Mouse (Mus musculus): ENCODE data around the gene Slc39a11. TPM values are rescaled to one million over a fixed set of nuclear protein-coding genes. Genes with fewer than 3 reads are reported as not detected.
A peak's percentile ranks its signal among the peaks of the same experiment; 100 is the strongest.

Slc39a11 gene
- polyA plus RNA-seq, 1 experiment from 2014 or later = 30.0 TPM

DNA sequence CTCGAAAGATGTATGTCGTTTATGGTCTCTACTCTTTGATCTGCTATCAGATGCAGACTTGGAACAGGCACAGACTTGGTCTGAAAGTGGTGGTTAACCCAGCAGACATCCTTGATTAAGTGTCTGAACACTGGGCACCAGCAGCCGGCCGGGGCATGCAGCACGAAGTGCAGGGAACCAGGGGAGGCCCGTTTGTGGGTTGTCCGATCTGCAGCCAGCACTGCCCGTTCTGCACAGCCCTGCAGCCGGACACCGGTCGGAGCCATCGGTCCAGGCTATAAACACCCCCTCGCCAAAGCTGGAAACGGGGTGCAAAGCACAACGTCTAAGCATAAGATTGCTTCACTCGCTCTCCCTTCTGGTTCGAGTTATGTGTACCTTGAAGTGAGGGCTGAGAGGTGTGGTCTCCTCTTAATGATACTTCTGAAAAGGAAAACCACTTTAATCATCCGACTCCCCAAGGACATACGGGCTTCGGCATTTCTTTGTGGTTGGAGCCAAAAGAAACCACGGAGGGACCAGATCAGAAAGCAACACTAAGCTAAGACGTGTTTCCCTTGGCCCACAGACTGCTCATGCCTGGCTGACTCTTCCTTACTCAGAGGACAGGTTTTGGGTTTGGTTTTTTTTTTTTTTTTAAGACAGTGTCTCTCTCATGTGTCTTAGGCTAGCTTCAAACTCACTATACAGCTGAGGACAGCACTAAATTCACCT, 352.8 kb downstream of the Slc39a11 start:
- no peak for ATAC-seq (ENCODE audit: insufficient number of reproducible peaks, low FRiP score, low TSS enrichment, low read depth)
- no peak overlapping the region for H3K4me3 ChIP-seq
- peaks cover 29% of the 10 kb centered on the region for H3K4me1 ChIP-seq
- H3K36me3 ChIP-seq = no peaks in the 10 kb centered on the region
- H3K4me2 ChIP-seq = peak overlapping the region; percentile 17; the same call in 1 of the 2 replicates
- no peak overlapping the region for H3K27ac ChIP-seq
- no peaks in the 10 kb centered on the region for H3K27me3 ChIP-seq
- 28% methylated on average over 22 of the region's 22 CpGs for WGBS
- no peak overlapping the region for H3K9ac ChIP-seq
- H3K9me3 ChIP-seq = no peaks in the 10 kb centered on the region

- WGBS = 37% methylated on average over 7 of the region's 7 CpGs
- no peak overlapping the region for H3K9ac ChIP-seq
- H3K9me3 ChIP-seq = no peaks in the 10 kb centered on the region
- no peak for ATAC-seq (ENCODE audit: insufficient number of reproducible peaks, low FRiP score, low TSS enrichment, low read depth)
- H3K4me3 ChIP-seq = no peak overlapping the region
- 0 out of 2 replicates have a peak overlapping the region, but pooled peaks have one; percentile 1 for H3K4me2 ChIP-seq
- no peak overlapping the region for H3K27ac ChIP-seq
- H3K27me3 ChIP-seq = no peaks in the 10 kb centered on the region
- H3K4me1 ChIP-seq = peaks cover 33% of the 10 kb centered on the region
- H3K36me3 ChIP-seq = no peaks in the 10 kb centered on the region
Observed at GRCm38 (mm10) chr11:113296162-113296561, 353.7 kb downstream of the Slc39a11 start.

DNA sequence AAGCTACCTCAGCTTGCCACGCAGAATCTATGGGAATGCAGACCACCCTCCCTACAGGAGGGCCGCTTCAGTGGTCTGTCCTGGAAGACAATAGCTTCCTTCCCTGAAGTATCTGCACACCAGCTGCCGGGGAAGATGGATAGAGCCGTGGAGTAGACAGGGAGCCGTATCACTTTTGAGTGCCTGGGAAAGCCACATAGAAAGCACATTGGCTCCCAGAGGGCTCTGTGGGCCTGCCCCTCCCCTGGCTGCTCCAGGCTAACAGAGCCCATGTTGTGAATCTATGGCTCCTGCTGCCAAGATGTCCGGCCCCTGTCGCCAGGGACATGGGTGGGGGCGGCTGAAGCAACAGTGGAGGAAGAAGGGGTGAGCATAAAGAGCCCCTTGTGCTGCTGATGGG, 355.4 kb downstream of the Slc39a11 start:
- ATAC-seq (ENCODE audit: insufficient number of reproducible peaks, low FRiP score, low TSS enrichment, low read depth) = no peak
- H3K4me1 ChIP-seq = peaks cover 35% of the 10 kb centered on the region
- H3K27ac ChIP-seq = peak overlapping the region; percentile 35
- H3K4me3 ChIP-seq = no peak overlapping the region
- H3K36me3 ChIP-seq = no peaks in the 10 kb centered on the region
- H3K4me2 ChIP-seq = no peak overlapping the region
- WGBS = 52% methylated on average over 8 of the region's 8 CpGs
- no peaks in the 10 kb centered on the region for H3K9me3 ChIP-seq
- no peak overlapping the region for H3K9ac ChIP-seq
- no peaks in the 10 kb centered on the region for H3K27me3 ChIP-seq

DNA sequence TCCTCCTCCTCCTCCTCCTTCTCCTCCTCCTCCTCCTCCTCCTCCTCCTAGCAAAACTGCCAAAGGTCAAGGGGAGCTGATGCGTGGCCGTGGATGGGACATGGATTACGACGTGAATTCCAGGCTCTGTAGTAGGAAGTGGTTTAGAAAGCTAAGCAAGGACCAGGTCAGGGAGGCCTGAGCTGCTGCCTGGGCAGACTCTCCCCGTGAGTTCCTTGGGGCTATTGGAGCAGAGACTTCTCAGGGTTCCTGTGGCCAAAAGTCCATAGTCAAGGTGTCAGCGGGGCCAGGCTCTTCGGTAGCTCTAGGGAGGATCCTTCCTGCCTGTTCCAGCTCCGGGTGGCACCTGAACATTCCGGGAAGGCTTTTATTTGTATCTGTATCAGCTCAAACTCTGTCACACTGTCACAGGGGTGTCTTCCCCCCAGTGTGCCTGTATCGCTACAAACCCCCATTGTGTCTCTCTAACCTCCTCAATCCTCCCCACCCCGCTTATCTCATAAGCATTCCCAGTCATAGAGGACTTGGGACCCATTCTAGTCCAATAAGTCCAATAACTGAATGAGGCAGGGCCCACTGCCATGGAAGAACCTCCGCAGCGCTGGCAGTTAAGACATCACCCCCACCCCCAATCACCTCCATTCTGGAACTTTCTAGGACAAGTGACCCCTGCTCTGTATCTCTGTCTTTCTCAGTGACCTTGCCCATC, 356.8 kb downstream of the Slc39a11 start:
- no peak overlapping the region for H3K4me2 ChIP-seq
- no peak overlapping the region for H3K9ac ChIP-seq
- no peaks in the 10 kb centered on the region for H3K27me3 ChIP-seq
- H3K9me3 ChIP-seq = no peaks in the 10 kb centered on the region
- H3K27ac ChIP-seq = no peak overlapping the region
- no peaks in the 10 kb centered on the region for H3K36me3 ChIP-seq
- no peak overlapping the region for H3K4me3 ChIP-seq
- WGBS = 75% methylated on average over 13 of the region's 13 CpGs
- peaks cover 35% of the 10 kb centered on the region for H3K4me1 ChIP-seq
- no peak for ATAC-seq (ENCODE audit: insufficient number of reproducible peaks, low FRiP score, low TSS enrichment, low read depth)

DNA sequence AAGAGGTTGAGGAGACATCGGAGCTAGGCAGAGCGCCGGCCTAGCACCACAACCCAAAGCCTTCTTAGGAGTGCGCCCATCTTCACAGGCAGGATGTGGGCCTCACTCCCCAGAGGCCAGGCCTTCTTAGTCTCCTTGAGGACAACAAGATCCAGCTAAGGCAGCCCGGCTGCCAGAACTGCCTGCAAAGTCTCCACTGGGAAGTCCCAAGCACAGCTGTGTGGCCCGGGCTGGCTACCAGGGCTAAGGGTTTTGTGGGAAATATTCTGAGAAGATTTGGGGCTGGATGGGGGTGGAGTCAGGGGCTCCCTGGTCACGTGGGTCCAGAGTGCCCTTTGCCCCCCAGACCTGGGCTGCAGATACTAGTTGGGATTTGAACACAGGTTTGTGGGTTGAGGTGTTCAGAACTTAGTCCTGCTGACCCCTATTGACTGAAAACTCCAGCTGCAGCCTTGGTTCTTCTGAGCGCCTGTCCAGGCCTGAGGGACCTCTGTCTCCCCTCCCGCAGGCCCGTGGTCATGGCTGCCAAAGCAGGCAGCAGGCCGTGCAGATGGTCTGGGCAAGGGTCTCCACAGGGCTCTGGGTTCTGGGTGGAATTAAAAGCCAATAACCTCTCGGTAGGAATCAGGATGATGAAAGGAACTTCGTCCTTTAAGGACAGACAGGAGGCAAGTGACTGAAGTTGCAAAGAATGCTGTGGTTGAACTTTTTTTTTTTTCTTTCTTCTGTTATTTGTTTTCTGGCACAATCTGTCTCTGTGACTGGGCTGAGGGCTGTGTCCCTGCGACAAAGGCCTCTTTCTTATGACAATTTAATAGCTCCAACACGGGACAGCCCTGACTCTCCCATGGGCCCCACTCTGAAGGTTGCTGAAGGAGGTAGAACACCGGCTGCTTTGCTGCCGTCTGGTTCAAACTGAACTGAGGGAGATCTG, 357.8 kb downstream of the Slc39a11 start:
- H3K36me3 ChIP-seq = no peaks in the 10 kb centered on the region
- no peaks in the 10 kb centered on the region for H3K9me3 ChIP-seq
- no peak overlapping the region for H3K4me3 ChIP-seq
- ATAC-seq (ENCODE audit: insufficient number of reproducible peaks, low FRiP score, low TSS enrichment, low read depth) = no peak
- H3K9ac ChIP-seq = no peak overlapping the region
- no peaks in the 10 kb centered on the region for H3K27me3 ChIP-seq
- H3K27ac ChIP-seq = peak overlapping the region; percentile 6; the same call in 1 of the 2 replicates
- H3K4me1 ChIP-seq = peaks cover 29% of the 10 kb centered on the region
- no peak overlapping the region for H3K4me2 ChIP-seq
- WGBS = 53% methylated on average over 17 of the region's 17 CpGs

DNA sequence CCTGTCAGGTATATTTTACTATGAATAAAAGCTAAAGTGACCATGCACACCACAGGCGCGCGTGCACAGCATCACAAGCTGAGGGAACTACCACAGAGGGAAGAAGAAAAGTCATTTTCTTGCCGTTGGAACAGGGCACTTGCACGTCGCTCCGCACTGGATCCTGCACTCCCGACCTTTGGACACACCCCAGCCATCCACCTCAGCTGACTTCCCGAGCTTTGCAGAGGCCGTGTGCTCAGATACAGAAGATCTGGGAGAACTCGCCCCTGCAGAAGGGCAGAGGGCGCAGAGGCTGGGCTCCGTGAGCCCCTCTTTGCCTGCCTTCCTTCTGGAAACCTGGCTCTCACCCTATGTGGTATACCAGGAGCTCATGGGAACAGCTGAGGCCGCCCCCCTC, 359.0 kb downstream of the Slc39a11 start:
- H3K4me3 ChIP-seq = no peak overlapping the region
- no peak overlapping the region for H3K27ac ChIP-seq
- no peaks in the 10 kb centered on the region for H3K36me3 ChIP-seq
- no peak overlapping the region for H3K9ac ChIP-seq
- ATAC-seq (ENCODE audit: insufficient number of reproducible peaks, low FRiP score, low TSS enrichment, low read depth) = no peak
- H3K4me2 ChIP-seq = no peak overlapping the region
- peaks cover 22% of the 10 kb centered on the region; the same call in 1 of the 2 replicates for H3K4me1 ChIP-seq
- 78% methylated on average over 14 of the region's 14 CpGs for WGBS
- no peaks in the 10 kb centered on the region for H3K27me3 ChIP-seq
- H3K9me3 ChIP-seq = no peaks in the 10 kb centered on the region

DNA sequence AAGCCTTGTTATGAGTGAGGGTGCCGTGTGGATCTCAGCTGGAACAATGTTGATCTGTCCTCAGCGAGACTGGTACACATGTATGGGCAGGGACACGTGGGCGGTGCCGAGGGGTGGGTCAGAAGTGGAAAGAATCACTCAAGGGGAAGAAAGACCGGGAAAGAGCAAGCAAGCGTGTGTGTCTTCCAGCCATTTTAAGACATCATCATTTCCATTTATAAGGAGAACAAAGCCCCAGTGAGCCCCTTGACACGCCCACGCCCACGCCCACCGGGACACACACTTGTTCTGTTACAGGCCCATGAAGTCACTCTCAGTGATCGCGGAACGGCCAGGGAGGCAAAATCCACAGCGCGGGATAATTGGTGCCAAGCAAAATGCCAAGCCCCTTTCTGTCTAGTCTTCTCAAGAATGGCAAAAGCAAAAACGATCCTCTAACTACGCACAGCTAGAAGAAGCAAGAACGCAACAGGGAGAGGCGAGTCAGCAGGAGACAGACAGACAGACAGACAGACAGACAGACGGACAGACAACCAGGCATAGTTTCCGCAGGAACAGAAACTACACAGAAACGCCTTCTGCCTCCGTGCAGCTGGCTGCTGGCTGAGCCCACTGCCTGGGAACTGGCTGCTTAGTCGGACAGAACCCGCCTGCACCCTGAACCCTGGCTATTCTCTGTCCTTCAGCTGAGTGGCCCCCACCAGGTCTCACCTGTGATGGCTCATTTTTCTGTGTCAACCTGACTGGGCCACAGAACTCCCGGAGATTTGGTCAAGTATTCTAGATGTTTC, 364.7 kb downstream of the Slc39a11 start:
- no peaks in the 10 kb centered on the region for H3K27me3 ChIP-seq
- no peak overlapping the region for H3K27ac ChIP-seq
- 68% methylated on average over 27 of the region's 27 CpGs for WGBS
- ATAC-seq (ENCODE audit: insufficient number of reproducible peaks, low FRiP score, low TSS enrichment, low read depth) = no peak
- no peak overlapping the region for H3K4me3 ChIP-seq
- H3K9ac ChIP-seq = no peak overlapping the region
- H3K36me3 ChIP-seq = no peaks in the 10 kb centered on the region
- H3K9me3 ChIP-seq = no peaks in the 10 kb centered on the region
- no peak overlapping the region for H3K4me2 ChIP-seq
- H3K4me1 ChIP-seq = peaks cover 15% of the 10 kb centered on the region

DNA sequence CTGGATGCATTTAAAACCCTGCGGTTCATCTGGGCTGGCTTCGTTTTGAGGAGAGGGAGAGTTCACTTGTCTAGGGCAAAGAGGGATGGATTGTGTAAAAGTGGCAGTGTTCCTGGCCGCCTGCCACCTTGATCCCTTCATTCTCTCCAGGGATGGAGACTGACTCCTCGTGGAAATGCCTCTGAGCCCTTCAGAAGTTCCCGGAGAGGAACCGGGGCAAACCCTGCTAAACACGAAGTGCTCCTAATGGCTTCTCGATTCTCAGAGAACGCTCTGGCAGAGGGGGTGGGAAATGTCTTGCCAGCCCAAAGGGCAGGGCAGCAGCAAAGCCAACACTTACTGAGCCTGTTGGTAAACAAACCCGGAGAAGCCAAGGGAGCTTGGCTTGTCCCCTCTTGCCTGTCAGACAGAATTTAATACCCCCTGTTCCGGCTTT, 366.5 kb downstream of the Slc39a11 start:
- ATAC-seq (ENCODE audit: insufficient number of reproducible peaks, low FRiP score, low TSS enrichment, low read depth) = no peak
- WGBS = 15% methylated on average over 11 of the region's 11 CpGs
- no peaks in the 10 kb centered on the region for H3K36me3 ChIP-seq
- H3K4me1 ChIP-seq = peaks cover 15% of the 10 kb centered on the region
- 0 out of 2 replicates have a peak overlapping the region, but pooled peaks have one; percentile 17 for H3K27ac ChIP-seq
- no peak overlapping the region for H3K4me3 ChIP-seq
- 0 out of 2 replicates have a peak overlapping the region, but pooled peaks have one; percentile 3 for H3K4me2 ChIP-seq
- H3K9ac ChIP-seq = no peak overlapping the region
- H3K9me3 ChIP-seq = no peaks in the 10 kb centered on the region
- H3K27me3 ChIP-seq = no peaks in the 10 kb centered on the region

DNA sequence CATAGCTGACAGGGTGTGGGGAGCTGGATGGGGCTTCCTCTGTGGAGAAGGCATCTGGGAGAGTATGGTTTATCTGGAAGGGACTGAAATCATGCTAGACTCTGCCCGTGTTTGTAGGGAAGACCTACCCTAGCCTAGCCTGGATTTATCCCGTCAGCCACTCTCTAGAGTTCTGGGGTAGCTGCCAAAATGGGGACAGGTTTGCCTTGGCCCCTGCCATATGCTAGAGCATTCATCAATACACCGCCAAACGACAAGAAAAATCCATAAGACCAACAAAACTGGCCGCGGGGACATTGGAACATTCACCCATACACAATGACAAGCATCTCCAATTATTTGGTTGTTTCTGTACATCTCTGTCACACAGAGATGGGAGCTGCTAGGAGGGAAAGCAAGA, 371.6 kb downstream of the Slc39a11 start:
- Histone ChIP-seq H3K27me3 (no peaks in the 10 kb centered on the region), H3K4me1 (peaks cover 24% of the 10 kb centered on the region), H3K9me3 (no peaks in the 10 kb centered on the region), H3K27ac (no peak overlapping the region), H3K4me3 (no peak overlapping the region), H3K4me2 (no peak overlapping the region), H3K36me3 (no peaks in the 10 kb centered on the region), H3K9ac (no peak overlapping the region)
- WGBS = 84% methylated on average over 6 of the region's 6 CpGs
- no peak for ATAC-seq (ENCODE audit: insufficient number of reproducible peaks, low FRiP score, low TSS enrichment, low read depth)

- 58% methylated on average over 10 of the region's 10 CpGs for WGBS
- ATAC-seq (ENCODE audit: insufficient number of reproducible peaks, low FRiP score, low TSS enrichment, low read depth) = no peak
- Histone ChIP-seq H3K4me1 (peaks cover 30% of the 10 kb centered on the region), H3K4me3 (no peak overlapping the region), H3K27ac (no peak overlapping the region), H3K27me3 (no peaks in the 10 kb centered on the region), H3K4me2 (no peak overlapping the region), H3K9ac (no peak overlapping the region), H3K9me3 (no peaks in the 10 kb centered on the region), H3K36me3 (no peaks in the 10 kb centered on the region)
Observed at GRCm38 (mm10) chr11:113277034-113277612, 372.8 kb downstream of the Slc39a11 start.

GRCm38 (mm10) chr11:113276518-113276917, 373.4 kb downstream of the Slc39a11 start:
- Histone ChIP-seq H3K4me2 (no peak overlapping the region), H3K27ac (no peak overlapping the region), H3K9ac (no peak overlapping the region), H3K4me3 (no peak overlapping the region), H3K36me3 (no peaks in the 10 kb centered on the region), H3K9me3 (no peaks in the 10 kb centered on the region), H3K27me3 (no peaks in the 10 kb centered on the region), H3K4me1 (peaks cover 32% of the 10 kb centered on the region)
- no peak for ATAC-seq (ENCODE audit: insufficient number of reproducible peaks, low FRiP score, low TSS enrichment, low read depth)
- WGBS = 73% methylated on average over 8 of the region's 8 CpGs
